Mouse (Mus musculus) thymus, adult 18-20 months (tissue): ENCODE data around the gene Cd22.
"Not testable (repeated sequence)": the region's sequence is repeated elsewhere in the genome, so short reads cannot be mapped to it uniquely, and the experiment has no call there.

Experiments used
- DNase-seq, 2 experiments: peaks; one replicate each; pipeline ENCODE4 v3.0.0; 2022; ENCODE audit warnings: mixed read lengths in 2 of 2

Gene Cd22

DNA sequence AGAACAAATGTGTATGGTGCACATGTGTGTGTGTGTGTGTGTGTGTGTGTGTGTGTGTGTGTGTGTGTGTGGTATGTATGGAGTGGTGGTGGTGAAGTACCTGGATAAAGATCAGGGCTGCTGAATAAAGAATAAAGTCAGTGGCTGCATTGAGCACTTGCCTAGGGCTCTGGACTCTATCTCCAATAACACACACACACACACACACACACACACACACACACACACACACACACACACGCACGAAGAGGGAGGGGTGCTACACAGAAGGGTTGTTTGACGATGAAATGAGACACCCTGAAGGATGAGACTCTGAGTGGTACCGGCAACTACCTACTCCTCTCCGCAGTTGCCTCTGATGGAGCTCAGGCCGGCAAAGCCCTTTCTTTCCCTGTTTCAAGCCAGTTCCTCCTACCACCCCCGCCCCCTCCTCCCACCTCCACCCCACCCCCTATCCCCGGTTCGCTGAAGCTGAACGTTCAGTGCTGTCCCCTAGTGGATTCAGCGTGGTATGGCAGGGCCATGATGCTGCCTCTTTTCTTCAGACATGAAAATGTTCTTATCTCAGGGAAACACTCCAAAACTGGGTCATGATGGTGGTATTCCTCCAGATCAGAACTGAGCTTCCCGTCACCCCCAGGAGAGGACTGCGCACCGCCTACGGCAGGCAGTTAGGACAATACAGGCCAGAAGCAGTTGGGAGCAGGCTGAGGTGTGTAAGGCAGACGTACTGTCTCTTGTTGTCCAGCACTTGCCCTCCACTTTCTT lies 20.3 kb downstream of the Cd22 start:
- peak; percentile 13 to 25 for DNase-seq

DNA sequence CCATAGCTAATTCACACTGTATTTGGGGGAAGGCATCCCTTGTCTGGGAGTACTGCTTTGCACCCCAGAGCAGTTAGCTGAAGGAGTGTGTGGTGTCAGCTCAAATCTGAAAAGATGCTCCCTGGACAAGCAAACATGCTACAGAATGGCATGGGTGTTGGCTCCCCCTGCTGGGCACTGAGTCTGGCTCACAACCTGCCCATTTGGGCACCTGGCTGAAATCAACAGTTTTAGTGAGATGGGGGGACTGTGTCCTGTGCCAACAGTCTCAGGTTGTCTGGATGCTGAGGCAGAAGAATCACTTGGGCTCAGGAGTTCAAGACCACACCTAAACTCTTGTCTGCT lies 20.9 kb downstream of the Cd22 start:
- peak; percentile 16 to 38 for DNase-seq

DNA sequence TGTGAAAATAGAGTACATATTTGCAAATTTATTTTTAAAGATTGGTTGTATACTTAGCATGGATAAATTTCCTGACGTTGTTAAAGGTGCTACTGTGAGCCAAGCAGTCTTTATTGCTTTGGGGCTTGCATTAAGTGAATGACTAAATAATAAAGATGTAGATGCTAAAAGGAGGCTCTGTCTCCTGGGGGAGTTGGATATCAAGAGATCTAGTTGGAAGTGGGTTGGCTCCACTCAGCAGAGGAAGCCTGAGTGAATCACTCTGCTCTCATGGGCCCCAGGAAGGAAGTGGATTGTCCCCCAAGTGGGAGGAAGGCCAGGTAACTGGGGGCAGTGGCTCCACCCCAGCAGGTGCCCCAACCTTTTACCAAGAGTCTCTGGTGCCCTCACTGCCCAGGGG lies 22.4 kb downstream of the Cd22 start:
- no peak for DNase-seq

- no peak for DNase-seq
Measured at GRCm38 (mm10) chr7:30856078-30856477, 24.1 kb downstream of the Cd22 start, which contains the start of gene Ffar3. Gene Ffar3 (minus strand): TSS chr7:30856178.

DNA sequence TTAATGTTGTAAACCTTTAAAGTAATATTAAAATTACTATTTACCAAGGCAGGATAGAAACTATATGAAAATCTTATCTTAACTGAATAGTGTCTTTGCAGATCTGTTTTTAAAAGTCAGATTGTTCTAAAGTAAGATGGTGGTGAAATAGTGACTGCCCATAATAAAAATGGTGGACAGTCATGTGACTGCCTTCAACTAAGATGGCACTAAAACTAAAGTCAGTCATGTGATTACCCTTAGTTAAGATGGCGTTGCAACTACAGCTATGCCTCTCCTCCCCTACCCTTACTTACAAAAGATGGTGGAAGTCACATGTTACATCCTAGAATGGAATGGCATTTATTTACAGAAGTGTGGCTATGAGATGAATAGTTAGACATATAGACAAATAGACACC lies 28.7 kb downstream of the Cd22 start:
- no peak for DNase-seq

- DNase-seq: no peak
Measured at GRCm38 (mm10) chr7:30847934-30848333, 32.2 kb downstream of the Cd22 start.

DNA sequence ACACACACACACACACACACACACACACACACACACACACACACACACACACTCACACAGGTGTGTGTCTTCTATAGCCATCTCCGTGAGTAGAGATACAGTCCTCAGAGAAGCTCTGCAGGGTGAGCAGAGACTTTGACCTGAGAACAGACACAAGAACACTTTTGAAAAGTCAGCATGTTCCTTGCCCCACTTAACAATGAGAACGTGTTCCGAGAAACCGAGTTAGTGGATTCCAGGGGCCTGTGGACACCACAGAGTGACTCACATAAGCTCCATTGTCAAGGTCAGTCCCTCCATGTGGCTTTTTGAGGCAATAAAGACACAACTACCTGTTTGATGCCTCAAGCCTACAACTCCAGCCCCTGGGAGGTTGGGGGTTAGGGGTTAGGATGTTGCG lies 32.8 kb downstream of the Cd22 start:
- DNase-seq: no peak

GRCm38 (mm10) chr7:30846505-30847053 lies 33.6 kb downstream of the Cd22 start:
- DNase-seq: no peak

- no peak for DNase-seq
Measured at GRCm38 (mm10) chr7:30844676-30845297, 35.4 kb downstream of the Cd22 start.

DNA sequence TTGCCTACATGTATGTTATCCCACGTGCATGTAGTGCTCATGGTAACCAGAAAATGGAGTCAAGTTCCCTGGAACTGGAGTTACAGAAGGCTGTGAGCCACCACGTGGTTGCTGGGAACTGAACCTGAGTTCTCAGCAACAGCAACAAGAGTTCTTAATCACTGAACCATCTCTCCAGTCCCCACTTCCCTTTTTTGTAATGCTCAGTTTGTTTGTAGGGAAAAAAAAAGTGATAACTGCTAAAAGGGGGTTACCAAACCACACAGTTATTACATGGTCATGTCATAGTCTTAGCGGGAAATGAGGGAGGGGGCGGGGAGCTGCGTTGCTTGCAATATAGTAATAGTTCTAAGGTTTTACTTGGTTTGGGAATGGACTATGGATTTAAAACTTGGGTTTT lies 38.0 kb downstream of the Cd22 start:
- no peak for DNase-seq

- DNase-seq: no peak
Measured at GRCm38 (mm10) chr7:30841379-30841778, 38.8 kb downstream of the Cd22 start.

DNA sequence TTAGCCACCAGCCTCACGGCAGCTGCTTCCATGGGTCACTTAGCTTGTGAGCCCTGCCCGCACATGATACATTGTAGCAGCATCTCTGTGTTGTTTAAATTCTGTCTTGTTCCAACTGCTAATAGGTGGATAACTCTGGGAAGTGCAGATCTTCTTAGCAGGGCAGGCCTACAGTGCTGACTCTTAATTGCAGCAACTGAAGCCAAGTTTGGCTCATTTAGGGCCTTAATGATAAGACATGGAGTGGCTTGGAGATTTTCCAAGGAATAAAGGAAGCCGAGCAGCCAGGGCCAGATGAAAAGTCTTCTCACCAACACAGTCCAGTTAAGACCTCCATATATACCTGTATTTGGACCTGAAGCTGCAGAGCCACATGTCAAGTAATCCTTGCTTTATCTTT lies 39.8 kb downstream of the Cd22 start:
- DNase-seq: no peak

- DNase-seq: no peak
Measured at GRCm38 (mm10) chr7:30837277-30837676, 42.9 kb downstream of the Cd22 start.

GRCm38 (mm10) chr7:30832684-30833083 lies 47.5 kb downstream of the Cd22 start:
- not testable (repeated sequence) for DNase-seq

DNA sequence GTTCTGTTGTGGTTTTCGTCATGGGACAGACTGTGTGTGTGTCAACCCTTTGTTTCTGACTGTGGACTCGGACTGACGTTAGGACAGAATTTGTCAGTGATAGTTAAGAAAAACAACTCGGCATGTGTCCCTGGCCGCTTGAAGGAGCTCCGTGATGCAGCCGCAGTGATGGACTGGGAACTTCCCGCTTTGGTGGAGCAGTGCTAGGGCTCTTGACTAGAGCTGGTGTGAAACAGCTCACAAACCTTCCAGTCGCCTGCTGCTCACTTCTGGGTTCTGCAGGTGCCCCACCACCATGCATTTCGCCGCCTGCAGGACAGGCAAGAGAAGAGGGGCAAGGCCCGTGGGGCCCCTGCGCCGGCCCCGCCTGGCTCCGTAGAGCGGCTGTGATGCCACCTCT lies 47.9 kb downstream of the Cd22 start:
- no peak for DNase-seq

DNA sequence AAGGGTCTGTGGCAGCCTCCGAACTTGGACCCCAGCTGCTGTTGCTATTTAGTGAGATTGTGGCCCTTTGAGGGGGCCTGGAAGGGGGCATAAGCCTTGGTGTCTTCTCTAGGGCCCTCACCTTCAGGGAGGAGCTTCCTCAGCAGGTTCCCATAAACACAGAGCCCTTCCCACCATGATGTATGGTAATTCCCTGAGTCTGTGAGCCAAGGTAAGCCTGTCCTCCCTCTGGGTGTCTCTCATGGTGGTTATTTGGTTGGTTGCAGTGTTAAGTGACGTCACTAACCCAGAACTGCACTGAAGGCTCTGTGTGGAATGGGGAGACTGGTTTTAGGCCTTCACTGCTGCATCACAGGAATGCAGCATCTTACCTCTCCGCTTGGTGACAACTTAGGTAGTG lies 50.7 kb downstream of the Cd22 start:
- no peak for DNase-seq

DNA sequence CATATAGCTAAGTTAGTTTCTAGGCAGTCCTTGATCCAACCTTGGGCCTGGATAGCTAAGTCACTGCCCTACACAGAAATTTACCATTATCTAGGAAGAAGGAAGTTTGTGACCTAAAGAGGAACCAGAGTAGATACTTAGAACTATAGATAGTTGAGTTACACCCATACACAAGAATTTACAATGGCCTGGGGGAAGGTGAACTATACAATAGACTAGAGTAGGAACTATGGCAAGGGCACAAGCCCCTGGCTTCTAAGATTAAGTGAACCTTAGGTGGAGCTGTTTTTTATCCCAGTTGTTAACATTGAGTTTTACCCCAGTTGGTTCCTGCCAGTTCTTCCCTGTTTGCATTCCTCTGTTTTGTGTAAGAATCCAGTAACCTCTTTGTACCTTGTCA lies 51.3 kb downstream of the Cd22 start:
- DNase-seq: not testable (repeated sequence)

- DNase-seq: no peak
Measured at GRCm38 (mm10) chr7:30826660-30827059, 53.5 kb downstream of the Cd22 start.

DNA sequence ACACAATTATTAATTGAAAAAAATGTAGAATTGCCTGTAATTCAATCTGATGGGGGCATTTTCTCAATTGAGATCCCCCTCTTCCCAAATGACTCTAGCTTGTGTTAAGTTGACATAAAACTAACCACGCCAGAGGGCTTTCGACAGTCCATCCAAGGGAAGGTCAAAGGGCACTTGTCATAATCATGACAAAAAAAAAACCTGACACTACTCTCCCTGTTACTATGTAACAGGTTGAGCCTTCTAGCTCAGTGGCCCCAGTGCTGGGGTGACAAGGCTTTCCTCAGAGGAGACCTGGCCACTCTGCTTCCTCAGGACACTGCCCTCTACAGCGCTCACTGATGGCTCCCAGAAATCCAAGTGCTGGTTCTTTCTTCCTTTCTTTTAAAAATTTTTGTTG lies 55.8 kb downstream of the Cd22 start:
- no peak for DNase-seq

DNA sequence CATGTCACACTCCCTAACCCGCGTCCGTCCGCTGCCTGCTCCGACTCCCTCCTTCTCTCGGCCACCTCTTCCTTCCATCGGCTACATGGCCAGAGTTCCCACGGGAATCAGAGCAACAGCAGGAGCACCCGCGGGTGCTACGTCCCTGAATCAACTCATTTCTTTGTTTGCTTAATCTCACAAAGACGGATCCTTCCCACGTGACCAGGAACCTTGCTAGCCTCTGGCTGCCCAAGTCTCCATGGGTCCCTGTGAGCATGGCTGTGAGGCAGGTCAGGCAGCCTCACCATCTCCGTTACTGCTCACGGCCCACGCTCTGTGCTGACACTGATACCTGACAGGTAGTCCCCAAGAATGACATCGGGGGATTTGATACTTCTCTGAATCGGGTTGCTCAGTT lies 56.5 kb downstream of the Cd22 start, which contains the start of gene Ffar2:
Gene Ffar2, minus strand, starts transcription at position 101 of the 400 bp plus-strand sequence.
- no peak for DNase-seq

DNA sequence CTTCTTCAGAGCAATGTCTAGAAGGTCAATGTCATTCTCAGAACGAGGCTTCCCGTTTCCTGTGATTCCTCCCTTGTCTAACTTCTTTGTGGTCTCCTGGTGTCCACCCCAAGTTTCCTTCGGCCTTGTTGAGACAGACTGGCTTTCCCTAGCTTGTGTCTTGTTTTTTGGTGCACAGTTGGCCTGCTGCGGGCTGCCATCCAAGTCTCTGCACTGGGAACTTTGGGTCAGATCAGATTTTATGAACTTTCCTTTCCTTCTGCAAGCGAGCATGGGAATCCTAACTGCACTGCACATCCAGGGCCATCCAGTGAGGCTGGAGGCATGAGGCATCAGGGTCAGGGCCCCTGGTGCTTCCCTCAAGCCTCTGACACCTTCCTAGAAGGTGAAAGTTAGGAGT lies 58.6 kb downstream of the Cd22 start:
- DNase-seq: no peak

GRCm38 (mm10) chr7:30820854-30821445 lies 59.2 kb downstream of the Cd22 start:
- DNase-seq: no peak

DNA sequence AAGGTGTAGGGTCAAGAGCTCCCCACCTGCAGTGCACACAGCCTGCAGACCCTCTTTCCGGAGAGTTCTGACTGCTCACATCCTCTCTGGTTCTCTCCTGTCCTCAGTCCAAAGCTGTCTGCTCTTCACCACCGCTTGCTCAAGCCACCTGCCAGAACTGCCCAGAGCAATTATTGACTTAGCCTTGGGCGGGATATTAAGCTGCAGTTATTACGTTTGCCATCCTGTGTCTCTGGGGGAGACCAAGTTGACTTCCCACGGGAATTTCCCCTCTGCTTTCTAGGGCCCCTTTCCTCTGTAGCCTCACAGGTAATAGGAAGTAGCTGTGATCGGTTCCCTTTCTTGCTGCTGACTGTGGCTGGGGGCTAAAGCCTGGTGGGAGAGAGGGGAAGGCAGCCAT lies 60.0 kb downstream of the Cd22 start:
- no peak for DNase-seq
